Mouse (Mus musculus): ENCODE measurements at regions not wholly inside any gene's neighbourhood (a gene's known extent, or its start where the extent isn't known, plus 50 kb on each side); places are given as distances from the start of the nearest gene placed in this dataset.
A peak's percentile ranks its signal among the peaks of the same experiment; 100 is the strongest.

GRCm38 (mm10) chr16:93493337-93494002, 110.4 kb downstream of the Setd4 start:
- H3K4me3 ChIP-seq (replicated peaks; ENCODE audit: low read length), result no peak overlapping the region
- H3K36me3 ChIP-seq (ENCODE audit: control insufficient read depth, insufficient read depth, low read length), result no peaks in the 10 kb centered on the region
- WGBS, result 78% methylated on average over 6 of the region's 6 CpGs
- H3K4me2 ChIP-seq (replicated peaks; ENCODE audit: low read depth, low read length, severe bottlenecking), result no peak overlapping the region
- no peaks in the 10 kb centered on the region for H3K27me3 ChIP-seq (ENCODE audit: control insufficient read depth, insufficient read depth, low read length)
- no peak for ATAC-seq (ENCODE audit: low FRiP score, low read depth)
- no peak overlapping the region for H3K9ac ChIP-seq (ENCODE audit: low read depth, low read length, severe bottlenecking)
- no peaks in the 10 kb centered on the region for H3K9me3 ChIP-seq (ENCODE audit: control insufficient read depth, low read length)
- peak overlapping the region; percentile 71 for H3K27ac ChIP-seq (replicated peaks; ENCODE audit: low read depth, low read length)
- peak; percentile 48 for DNase-seq (ENCODE audit: low spot score)
- H3K4me1 ChIP-seq (ENCODE audit: control insufficient read depth, insufficient read depth, low read length), result peaks cover 11% of the 10 kb centered on the region
- no peak for TF ChIP-seq POLR2A (IDR thresholded peaks at IDR 0.05; ENCODE audit: borderline replicate concordance, extremely low read depth, insufficient read depth, insufficient read length)

GRCm38 (mm10) chr16:93486646-93487550, 117.0 kb downstream of the Setd4 start:
- TF ChIP-seq POLR2A (IDR thresholded peaks at IDR 0.05; ENCODE audit: borderline replicate concordance, extremely low read depth, insufficient read depth, insufficient read length), result no peak
- Histone ChIP-seq H3K4me3 (replicated peaks; ENCODE audit: low read length) (peak overlapping the region; percentile 8; the same call in 1 of the 2 replicates), H3K9me3 (ENCODE audit: control insufficient read depth, low read length) (no peaks in the 10 kb centered on the region), H3K36me3 (ENCODE audit: control insufficient read depth, insufficient read depth, low read length) (no peaks in the 10 kb centered on the region), H3K9ac (ENCODE audit: low read depth, low read length, severe bottlenecking) (no peak overlapping the region), H3K4me2 (replicated peaks; ENCODE audit: low read depth, low read length, severe bottlenecking) (peak overlapping the region; percentile 26; the same call in 1 of the 2 replicates), H3K27ac (replicated peaks; ENCODE audit: low read depth, low read length) (no peak overlapping the region), H3K4me1 (ENCODE audit: control insufficient read depth, insufficient read depth, low read length) (peaks cover 9% of the 10 kb centered on the region), H3K27me3 (ENCODE audit: control insufficient read depth, insufficient read depth, low read length) (no peaks in the 10 kb centered on the region)
- WGBS, result 39% methylated on average over 26 of the region's 26 CpGs
- DNase-seq (ENCODE audit: low spot score), result peak; percentile 54
- no peak for ATAC-seq (ENCODE audit: low FRiP score, low read depth)

GRCm38 (mm10) chr16:93469957-93470356, 133.9 kb downstream of the Setd4 start:
- no peak overlapping the region for H3K4me2 ChIP-seq (replicated peaks; ENCODE audit: low read depth, low read length, severe bottlenecking)
- no peak for ATAC-seq (ENCODE audit: low FRiP score, low read depth)
- 79% methylated on average over 6 of the region's 6 CpGs for WGBS

GRCm38 (mm10) chr16:93465741-93466140, 138.1 kb downstream of the Setd4 start:
- no peak for TF ChIP-seq POLR2A (IDR thresholded peaks at IDR 0.05; ENCODE audit: borderline replicate concordance, extremely low read depth, insufficient read depth, insufficient read length)
- no peaks in the 10 kb centered on the region for H3K27me3 ChIP-seq (ENCODE audit: control insufficient read depth, insufficient read depth, low read length)
- WGBS, result 79% methylated on average over 5 of the region's 5 CpGs

More at GRCm38 (mm10) chr16:93469957-93470356, 133.9 kb downstream of the Setd4 start:
- Histone ChIP-seq H3K9ac (ENCODE audit: low read depth, low read length, severe bottlenecking) (no peak overlapping the region), H3K4me1 (ENCODE audit: control insufficient read depth, insufficient read depth, low read length) (peaks cover 6% of the 10 kb centered on the region; the same call in 1 of the 2 replicates), H3K27ac (replicated peaks; ENCODE audit: low read depth, low read length) (no peak overlapping the region), H3K36me3 (ENCODE audit: control insufficient read depth, insufficient read depth, low read length) (no peaks in the 10 kb centered on the region), H3K4me3 (replicated peaks; ENCODE audit: low read length) (no peak overlapping the region), H3K9me3 (ENCODE audit: control insufficient read depth, low read length) (peaks cover 4% of the 10 kb centered on the region; the same call in 1 of the 2 replicates), H3K27me3 (ENCODE audit: control insufficient read depth, insufficient read depth, low read length) (no peaks in the 10 kb centered on the region)
- no peak for DNase-seq (ENCODE audit: low spot score)
- TF ChIP-seq POLR2A (IDR thresholded peaks at IDR 0.05; ENCODE audit: borderline replicate concordance, extremely low read depth, insufficient read depth, insufficient read length), result no peak

GRCm38 (mm10) chr16:93464898-93465297, 139.0 kb downstream of the Setd4 start:
- no peak overlapping the region for H3K9ac ChIP-seq (ENCODE audit: low read depth, low read length, severe bottlenecking)
- no peak overlapping the region for H3K27ac ChIP-seq (replicated peaks; ENCODE audit: low read depth, low read length)
- DNase-seq (ENCODE audit: low spot score) (no peak), ATAC-seq (ENCODE audit: low FRiP score, low read depth) (no peak)
- peaks cover 19% of the 10 kb centered on the region for H3K4me1 ChIP-seq (ENCODE audit: control insufficient read depth, insufficient read depth, low read length)
- WGBS, result 22% methylated on average over 2 of the region's 2 CpGs
- H3K9me3 ChIP-seq (ENCODE audit: control insufficient read depth, low read length), result no peaks in the 10 kb centered on the region
- no peak overlapping the region for H3K4me3 ChIP-seq (replicated peaks; ENCODE audit: low read length)
- H3K36me3 ChIP-seq (ENCODE audit: control insufficient read depth, insufficient read depth, low read length), result no peaks in the 10 kb centered on the region
- no peak overlapping the region for H3K4me2 ChIP-seq (replicated peaks; ENCODE audit: low read depth, low read length, severe bottlenecking)
- no peaks in the 10 kb centered on the region for H3K27me3 ChIP-seq (ENCODE audit: control insufficient read depth, insufficient read depth, low read length)
- no peak for TF ChIP-seq POLR2A (IDR thresholded peaks at IDR 0.05; ENCODE audit: borderline replicate concordance, extremely low read depth, insufficient read depth, insufficient read length)

More at GRCm38 (mm10) chr16:93465741-93466140, 138.1 kb downstream of the Setd4 start:
- H3K4me2 ChIP-seq (replicated peaks; ENCODE audit: low read depth, low read length, severe bottlenecking), result no peak overlapping the region
- no peak for DNase-seq (ENCODE audit: low spot score)
- H3K4me3 ChIP-seq (replicated peaks; ENCODE audit: low read length), result no peak overlapping the region
- H3K9me3 ChIP-seq (ENCODE audit: control insufficient read depth, low read length), result no peaks in the 10 kb centered on the region
- peaks cover 19% of the 10 kb centered on the region for H3K4me1 ChIP-seq (ENCODE audit: control insufficient read depth, insufficient read depth, low read length)
- no peaks in the 10 kb centered on the region for H3K36me3 ChIP-seq (ENCODE audit: control insufficient read depth, insufficient read depth, low read length)
- no peak for ATAC-seq (ENCODE audit: low FRiP score, low read depth)
- no peak overlapping the region for H3K27ac ChIP-seq (replicated peaks; ENCODE audit: low read depth, low read length)
- no peak overlapping the region for H3K9ac ChIP-seq (ENCODE audit: low read depth, low read length, severe bottlenecking)
